Mouse (Mus musculus): ENCODE data around the gene Gm21761. TPM values are rescaled to one million over a fixed set of nuclear protein-coding genes. Genes with fewer than 3 reads are reported as not detected.
"Not testable (repeated sequence)": the region's sequence is repeated elsewhere in the genome, so short reads cannot be mapped to it uniquely, and the experiment has no call there.

Gm21761 gene
- polyA plus RNA-seq, 1 experiment from 2014 or later: not detected

GRCm38 (mm10) chr13:119924597-119925340 lies 4.3 kb downstream of the Gm21761 start:
- WGBS: 65% methylated on average over 2 of the region's 3 CpGs
- H3K4me3 ChIP-seq (ENCODE audit: low read depth, low read length); ATAC-seq (ENCODE audit: low FRiP score, low TSS enrichment); H3K9ac ChIP-seq (ENCODE audit: low read length); H3K4me2 ChIP-seq (replicated peaks; ENCODE audit: low read depth); H3K9me3 ChIP-seq (ENCODE audit: control insufficient read depth, low read length); DNase-seq (ENCODE audit: low spot score); H3K27me3 ChIP-seq (ENCODE audit: control insufficient read depth, insufficient read depth, low read length); H3K36me3 ChIP-seq (ENCODE audit: control insufficient read depth, insufficient read depth, low read length); H3K27ac ChIP-seq (replicated peaks); H3K4me1 ChIP-seq (replicated peaks; ENCODE audit: control insufficient read depth, insufficient read depth): not testable (repeated sequence)

- DNase-seq (ENCODE audit: low spot score); H3K36me3 ChIP-seq (ENCODE audit: control insufficient read depth, insufficient read depth, low read length); H3K27ac ChIP-seq (replicated peaks); H3K4me3 ChIP-seq (ENCODE audit: low read depth, low read length); ATAC-seq (ENCODE audit: low FRiP score, low TSS enrichment); H3K9ac ChIP-seq (ENCODE audit: low read length); H3K4me1 ChIP-seq (replicated peaks; ENCODE audit: control insufficient read depth, insufficient read depth); H3K9me3 ChIP-seq (ENCODE audit: control insufficient read depth, low read length); H3K27me3 ChIP-seq (ENCODE audit: control insufficient read depth, insufficient read depth, low read length); H3K4me2 ChIP-seq (replicated peaks; ENCODE audit: low read depth): not testable (repeated sequence)
- 76% methylated on average over 4 of the region's 5 CpGs for WGBS
Observed at GRCm38 (mm10) chr13:119916966-119917722, 11.9 kb downstream of the Gm21761 start.

GRCm38 (mm10) chr13:119916449-119916848 lies 12.6 kb downstream of the Gm21761 start:
- H3K4me3 ChIP-seq (ENCODE audit: low read depth, low read length); DNase-seq (ENCODE audit: low spot score); H3K27me3 ChIP-seq (ENCODE audit: control insufficient read depth, insufficient read depth, low read length); H3K9me3 ChIP-seq (ENCODE audit: control insufficient read depth, low read length); H3K9ac ChIP-seq (ENCODE audit: low read length); H3K27ac ChIP-seq (replicated peaks); H3K4me1 ChIP-seq (replicated peaks; ENCODE audit: control insufficient read depth, insufficient read depth); H3K4me2 ChIP-seq (replicated peaks; ENCODE audit: low read depth); ATAC-seq (ENCODE audit: low FRiP score, low TSS enrichment); H3K36me3 ChIP-seq (ENCODE audit: control insufficient read depth, insufficient read depth, low read length): not testable (repeated sequence)
- WGBS: 56% methylated on average over 2 of the region's 2 CpGs

- H3K9me3 ChIP-seq (ENCODE audit: control insufficient read depth, low read length); H3K4me3 ChIP-seq (ENCODE audit: low read depth, low read length); H3K4me2 ChIP-seq (replicated peaks; ENCODE audit: low read depth); ATAC-seq (ENCODE audit: low FRiP score, low TSS enrichment); H3K27me3 ChIP-seq (ENCODE audit: control insufficient read depth, insufficient read depth, low read length); H3K27ac ChIP-seq (replicated peaks); H3K4me1 ChIP-seq (replicated peaks; ENCODE audit: control insufficient read depth, insufficient read depth); DNase-seq (ENCODE audit: low spot score); H3K36me3 ChIP-seq (ENCODE audit: control insufficient read depth, insufficient read depth, low read length); H3K9ac ChIP-seq (ENCODE audit: low read length): not testable (repeated sequence)
- WGBS: 63% methylated on average over 4 of the region's 5 CpGs
Observed at GRCm38 (mm10) chr13:119898549-119898948, 30.5 kb downstream of the Gm21761 start.

GRCm38 (mm10) chr13:119894685-119895084 lies 34.4 kb downstream of the Gm21761 start, which contains the start of gene Tcstv1:
Gene Tcstv1, minus strand, starts transcription at chr13:119894785.
- H3K36me3 ChIP-seq (ENCODE audit: control insufficient read depth, insufficient read depth, low read length); H3K4me1 ChIP-seq (replicated peaks; ENCODE audit: control insufficient read depth, insufficient read depth); DNase-seq (ENCODE audit: low spot score); H3K9me3 ChIP-seq (ENCODE audit: control insufficient read depth, low read length); H3K27ac ChIP-seq (replicated peaks); H3K4me3 ChIP-seq (ENCODE audit: low read depth, low read length); H3K4me2 ChIP-seq (replicated peaks; ENCODE audit: low read depth); H3K9ac ChIP-seq (ENCODE audit: low read length); H3K27me3 ChIP-seq (ENCODE audit: control insufficient read depth, insufficient read depth, low read length); ATAC-seq (ENCODE audit: low FRiP score, low TSS enrichment): not testable (repeated sequence)
- 83% methylated on average over 3 of the region's 3 CpGs for WGBS

- not testable (repeated sequence) for ATAC-seq (ENCODE audit: low FRiP score, low TSS enrichment)
- WGBS: 37% methylated on average over 4 of the region's 4 CpGs
Observed at GRCm38 (mm10) chr13:119886896-119887295, 42.2 kb downstream of the Gm21761 start.

GRCm38 (mm10) chr13:119864395-119864999 lies 64.6 kb downstream of the Gm21761 start:
- H3K36me3 ChIP-seq (ENCODE audit: control insufficient read depth, insufficient read depth, low read length); ATAC-seq (ENCODE audit: low FRiP score, low TSS enrichment); H3K27me3 ChIP-seq (ENCODE audit: control insufficient read depth, insufficient read depth, low read length); H3K27ac ChIP-seq (replicated peaks); DNase-seq (ENCODE audit: low spot score); H3K4me1 ChIP-seq (replicated peaks; ENCODE audit: control insufficient read depth, insufficient read depth); H3K9me3 ChIP-seq (ENCODE audit: control insufficient read depth, low read length); H3K4me3 ChIP-seq (ENCODE audit: low read depth, low read length); H3K4me2 ChIP-seq (replicated peaks; ENCODE audit: low read depth); H3K9ac ChIP-seq (ENCODE audit: low read length): not testable (repeated sequence)
- 71% methylated on average over 6 of the region's 7 CpGs for WGBS

More at GRCm38 (mm10) chr13:119886896-119887295, 42.2 kb downstream of the Gm21761 start:
- not testable (repeated sequence) for H3K27ac ChIP-seq (replicated peaks); H3K27me3 ChIP-seq (ENCODE audit: control insufficient read depth, insufficient read depth, low read length); H3K36me3 ChIP-seq (ENCODE audit: control insufficient read depth, insufficient read depth, low read length); H3K9me3 ChIP-seq (ENCODE audit: control insufficient read depth, low read length); DNase-seq (ENCODE audit: low spot score); H3K4me3 ChIP-seq (ENCODE audit: low read depth, low read length); H3K4me2 ChIP-seq (replicated peaks; ENCODE audit: low read depth); H3K9ac ChIP-seq (ENCODE audit: low read length); H3K4me1 ChIP-seq (replicated peaks; ENCODE audit: control insufficient read depth, insufficient read depth)

GRCm38 (mm10) chr13:119862399-119862798 lies 66.7 kb downstream of the Gm21761 start:
- not testable (repeated sequence) for ATAC-seq (ENCODE audit: low FRiP score, low TSS enrichment); DNase-seq (ENCODE audit: low spot score); H3K9ac ChIP-seq (ENCODE audit: low read length); H3K27ac ChIP-seq (replicated peaks); H3K36me3 ChIP-seq (ENCODE audit: control insufficient read depth, insufficient read depth, low read length); H3K4me1 ChIP-seq (replicated peaks; ENCODE audit: control insufficient read depth, insufficient read depth); H3K4me2 ChIP-seq (replicated peaks; ENCODE audit: low read depth); H3K9me3 ChIP-seq (ENCODE audit: control insufficient read depth, low read length); H3K4me3 ChIP-seq (ENCODE audit: low read depth, low read length); H3K27me3 ChIP-seq (ENCODE audit: control insufficient read depth, insufficient read depth, low read length)
- no CpG with 5 or more reads among the region's 6 CpGs for WGBS
